Mouse (Mus musculus) left cerebral cortex, postnatal 25 days (tissue): ENCODE measurements around the gene Gm884. TPM values are rescaled to one million over a fixed set of nuclear protein-coding genes. Genes with fewer than 3 reads are reported as not detected.

Experiments used
- DNase-seq, 2 experiments: peaks; one replicate each; pipeline ENCODE4 v3.0.0; 2022; ENCODE audit warnings: low spot score in 2 of 2, mixed read lengths in 1 of 2
- intact Hi-C: fragments of 180-260 bp; cut with DNase I; formaldehyde crosslinking; loops from one replicate; pipeline ENCODE4 v1.15.1; 2025
- total RNA-seq, 2 experiments: library from RNA; stranded (reverse); gene quantifications; 2 replicates each; pipeline ENCODE4 v1.2.3; 2021

The Gm884 gene
- not detected for total RNA-seq

GRCm38 (mm10) chr11:103621040-103621439 is at the start of gene Gm884:
Gene Gm884 (minus strand): TSS chr11:103621140.
- DNase-seq: no peak
- intact Hi-C loops: no loop called here

- DNase-seq: peak in 1 of 2 experiments; percentile 20
- intact Hi-C loops: loop anchor here (1.0 kb wide), 2 partner anchors 14 to 18 kb away; partner anchors contain the start of gene Rprml
Measured at GRCm38 (mm10) chr11:103666907-103667426, 46.0 kb upstream of the Gm884 start.

- peak; percentile 86 to 99 for DNase-seq
- intact Hi-C loops: loop anchor here (1.0 kb wide), 2 partner anchors 13 to 17 kb away; partner anchors contain the start of gene Rprml
Measured at GRCm38 (mm10) chr11:103666181-103666906, 45.4 kb upstream of the Gm884 start.

GRCm38 (mm10) chr11:103665695-103666094 is 44.8 kb upstream of the Gm884 start:
- DNase-seq: peak in 1 of 2 experiments; percentile 77
- intact Hi-C loops: loop anchor here (1.0 to 2.0 kb wide), 3 partner anchors 12 to 51 kb away; partner anchors contain the start of gene Rprml

- DNase-seq: peak; percentile 41
Measured at GRCm38 (mm10) chr11:103663119-103663518, 42.2 kb upstream of the Gm884 start.

GRCm38 (mm10) chr11:103662546-103662945 is 41.6 kb upstream of the Gm884 start:
- intact Hi-C loops: loop anchor here (1.0 kb wide), 1 partner anchor 13 kb away; the partner anchor contains the start of gene Rprml
- peak; percentile 73 to 96 for DNase-seq

More at GRCm38 (mm10) chr11:103663119-103663518, 42.2 kb upstream of the Gm884 start:
- intact Hi-C loops: no loop called here

GRCm38 (mm10) chr11:103661863-103662262 is 40.9 kb upstream of the Gm884 start:
- intact Hi-C loops: loop anchor here (1.0 kb wide), 1 partner anchor 13 kb away; the partner anchor contains the start of gene Rprml
- DNase-seq: peak; percentile 69 to 87

GRCm38 (mm10) chr11:103658189-103658588 is 37.2 kb upstream of the Gm884 start:
- DNase-seq: peak; percentile 13 to 66
- intact Hi-C loops: no loop called here

- intact Hi-C loops: no loop called here
- no peak for DNase-seq
Measured at GRCm38 (mm10) chr11:103656520-103656919, 35.6 kb upstream of the Gm884 start.

GRCm38 (mm10) chr11:103653359-103653965 is 32.5 kb upstream of the Gm884 start:
- DNase-seq: peak; percentile 62 to 93
- intact Hi-C loops: loop anchor here (1.0 kb wide), 1 partner anchor 13 kb away; no protein-coding TSS in a partner anchor

- intact Hi-C loops: no loop called here
- DNase-seq: peak; percentile 60 to 83
Measured at GRCm38 (mm10) chr11:103651426-103651825, 30.5 kb upstream of the Gm884 start.

- intact Hi-C loops: loop anchor here (1.0 kb wide), 2 partner anchors 12 to 16 kb away; no protein-coding TSS in a partner anchor
- peak in 1 of 2 experiments; percentile 20 for DNase-seq
Measured at GRCm38 (mm10) chr11:103649983-103650493, 29.1 kb upstream of the Gm884 start.

- intact Hi-C loops: loop anchor here (1.0 kb wide), 2 partner anchors 13 to 17 kb away; no protein-coding TSS in a partner anchor
- DNase-seq: peak; percentile 90 to 94
Measured at GRCm38 (mm10) chr11:103649301-103649982, 28.5 kb upstream of the Gm884 start, which contains the start of gene Rprml. Gene Rprml (plus strand): TSS chr11:103649570.

- intact Hi-C loops: loop anchor here (1.0 kb wide), 2 partner anchors 14 to 18 kb away; no protein-coding TSS in a partner anchor
- DNase-seq: peak; percentile 58 to 74
Measured at GRCm38 (mm10) chr11:103648656-103649055, 27.7 kb upstream of the Gm884 start.

- intact Hi-C loops: no loop called here
- DNase-seq: peak in 1 of 2 experiments; percentile 18
Measured at GRCm38 (mm10) chr11:103647921-103648620, 27.1 kb upstream of the Gm884 start.

- intact Hi-C loops: no loop called here
Measured at GRCm38 (mm10) chr11:103646301-103646700, 25.4 kb upstream of the Gm884 start.

GRCm38 (mm10) chr11:103645731-103646130 is 24.8 kb upstream of the Gm884 start:
- intact Hi-C loops: no loop called here
- DNase-seq: no peak

More at GRCm38 (mm10) chr11:103646301-103646700, 25.4 kb upstream of the Gm884 start:
- no peak for DNase-seq

- no peak for DNase-seq
- intact Hi-C loops: loop anchor here (5.0 kb wide), 1 partner anchor 269 kb away; no protein-coding TSS in a partner anchor
Measured at GRCm38 (mm10) chr11:103643211-103643610, 22.3 kb upstream of the Gm884 start.
